ENCODE assay signal across 8 mouse cellular contexts in genomic region chr17:35201787-35202186, GRCm38 (mm10). TPM values are rescaled to one million over a fixed set of nuclear protein-coding genes. Genes with fewer than 3 reads are reported as not detected.
A peak's percentile ranks its signal among the peaks of the same experiment; 100 is the strongest.
DNase-seq lines count a peak whose midpoint lies in the region; ATAC-seq and TF ChIP-seq lines count a peak whose summit lies in the region.

TSS of gene Tnf (minus strand) at chr17:35202007.

- no peaks in the 10 kb centered on the region for H3K4me1 ChIP-seq in lung, embryonic 14.5 days (ENCODE audit: insufficient read depth)
- H3K4me1 ChIP-seq in midbrain, postnatal 0 days (ENCODE audit: insufficient read depth, low read length), result no peaks in the 10 kb centered on the region
- no peaks in the 10 kb centered on the region for H3K4me1 ChIP-seq in hindbrain, embryonic 14.5 days (replicated peaks; ENCODE audit: control insufficient read depth, insufficient read depth, low read length)

- H3K4me3 ChIP-seq in lung, embryonic 14.5 days (ENCODE audit: low read depth, low read length), result 0 out of 2 replicates have a peak within 1 kb of the TSS, but pooled peaks have one; percentile 1
- no peak within 1 kb of the TSS for H3K4me3 ChIP-seq in midbrain, postnatal 0 days (ENCODE audit: low read depth, low read length)
- no peak within 1 kb of the TSS for H3K4me3 ChIP-seq in hindbrain, embryonic 14.5 days (replicated peaks; ENCODE audit: low read length)

- TF ChIP-seq CTCF in lung, embryonic 14.5 days (IDR thresholded peaks at IDR 0.05; ENCODE audit: low read depth), result no peak
- TF ChIP-seq CTCF in midbrain, postnatal 0 days (IDR thresholded peaks at IDR 0.05), result no peak

- DNase-seq in A20 (ENCODE audit: low read depth, low spot score), result peak; percentile 89
- DNase-seq in adrenal gland, postnatal 14 days, result peak; percentile 60
- peak; percentile 67 to 75 for DNase-seq in heart, postnatal 36 days
- DNase-seq in lung, embryonic 14.5 days, result no peak
- DNase-seq in testis, postnatal 10 days (ENCODE audit: low spot score), result peak; percentile 67
- no peak for DNase-seq in frontal cortex, postnatal 25 days (ENCODE audit: low spot score in 2 of 2)
- no peak for DNase-seq in midbrain, postnatal 0 days (ENCODE audit: low spot score)
- DNase-seq in hindbrain, embryonic 14.5 days (ENCODE audit: low spot score), result no peak

- whole genome bisulfite sequencing in lung, embryonic 14.5 days, result 38% methylated on average over 13 of the region's 13 CpGs
- 53% methylated on average over 13 of the region's 13 CpGs for WGBS in midbrain, postnatal 0 days
- 51% methylated on average over 13 of the region's 13 CpGs for WGBS in hindbrain, embryonic 14.5 days

- H3K9ac ChIP-seq in lung, embryonic 14.5 days, result no peak within 1 kb of the TSS
- H3K9ac ChIP-seq in midbrain, postnatal 0 days (replicated peaks; ENCODE audit: low read length, poor library complexity, severe bottlenecking), result no peak within 1 kb of the TSS
- H3K9ac ChIP-seq in hindbrain, embryonic 14.5 days, result no peak within 1 kb of the TSS

- H3K4me2 ChIP-seq in lung, embryonic 14.5 days, result no peak within 1 kb of the TSS
- no peak within 1 kb of the TSS for H3K4me2 ChIP-seq in midbrain, postnatal 0 days (ENCODE audit: low read depth, low read length, poor library complexity, severe bottlenecking)
- no peak within 1 kb of the TSS for H3K4me2 ChIP-seq in hindbrain, embryonic 14.5 days (replicated peaks)

- intact Hi-C loops in heart, postnatal 36 days (cut with DNase I), result loop anchor here (2.0 kb wide), 1 partner anchor 19 kb away; the partner anchor contains the start of gene Gm16181

- H3K27me3 ChIP-seq in lung, embryonic 14.5 days (ENCODE audit: insufficient read depth, low read length), result peaks cover 30% of the 10 kb centered on the region
- H3K27me3 ChIP-seq in midbrain, postnatal 0 days (ENCODE audit: insufficient read depth, low read length), result peaks cover 6% of the 10 kb centered on the region; the same call in 1 of the 2 replicates
- H3K27me3 ChIP-seq in hindbrain, embryonic 14.5 days (ENCODE audit: control insufficient read depth, insufficient read depth, low read length), result peaks cover 12% of the 10 kb centered on the region

- no peaks in the 10 kb centered on the region for H3K36me3 ChIP-seq in lung, embryonic 14.5 days (ENCODE audit: insufficient read depth)
- no peaks in the 10 kb centered on the region for H3K36me3 ChIP-seq in midbrain, postnatal 0 days (ENCODE audit: insufficient read depth, low read length)
- H3K36me3 ChIP-seq in hindbrain, embryonic 14.5 days (replicated peaks; ENCODE audit: control insufficient read depth, insufficient read depth), result no peaks in the 10 kb centered on the region

- no peak for ATAC-seq in lung, embryonic 14.5 days (ENCODE audit: insufficient read depth)
- ATAC-seq in midbrain, postnatal 0 days (ENCODE audit: low FRiP score), result no peak
- no peak for ATAC-seq in hindbrain, embryonic 14.5 days (ENCODE audit: low FRiP score)

- no peak within 1 kb of the TSS for H3K27ac ChIP-seq in lung, embryonic 14.5 days (ENCODE audit: low read depth)
- H3K27ac ChIP-seq in midbrain, postnatal 0 days (ENCODE audit: low read depth, low read length), result no peak within 1 kb of the TSS
- no peak within 1 kb of the TSS for H3K27ac ChIP-seq in hindbrain, embryonic 14.5 days

- H3K9me3 ChIP-seq in lung, embryonic 14.5 days (ENCODE audit: low read depth, low read length), result no peaks in the 10 kb centered on the region
- H3K9me3 ChIP-seq in midbrain, postnatal 0 days (ENCODE audit: low read length), result no peaks in the 10 kb centered on the region
- no peaks in the 10 kb centered on the region for H3K9me3 ChIP-seq in hindbrain, embryonic 14.5 days (ENCODE audit: control insufficient read depth, low read length)

RNA-seq across cellular contexts. Expression of gene Tnf, which starts in this region (rescaled TPM):
- total RNA-seq in adrenal gland, postnatal 14 days (2021), result 0.33 and 1.4 TPM in 2 replicates
- under 1 TPM; 0.53 to 0.57 TPM for total RNA-seq in heart, postnatal 36 days (2021)
- polyA plus RNA-seq in lung, embryonic 14.5 days (2014; fragmentation: Nextera tagmentation; extraction: Ambion mirVana), result 0.12 and 0.21 TPM in 2 replicates
- not detected in 2 replicates for total RNA-seq in midbrain, postnatal 0 days (2014; rRNA removed)
- polyA plus RNA-seq in midbrain, postnatal 0 days (2015; fragmentation: Nextera tagmentation; extraction: Ambion mirVana), result 0.09 TPM in 1 of 2 replicates, not detected in the other
- not detected in 2 replicates for polyA plus RNA-seq in hindbrain, embryonic 14.5 days (2014; fragmentation: Nextera tagmentation; extraction: Ambion mirVana)

Comparison
In these comparisons a context has a peak if more than half of its experiments do, and no peak if none do; other contexts are left out.
1. Peak in DNase-seq in heart, postnatal 36 days; RNA of the gene not detected or under 1 TPM.
2. DNase-seq: peak in A20 (single experiment), adrenal gland, postnatal 14 days (single experiment) and testis, postnatal 10 days (single experiment); none in lung, embryonic 14.5 days (single experiment), frontal cortex, postnatal 25 days (0 of 2), midbrain, postnatal 0 days (single experiment) and hindbrain, embryonic 14.5 days (single experiment).